Mouse (Mus musculus) embryonic facial prominence, embryonic 11.5 days (tissue): ENCODE measurements around the gene Hpgds. TPM values are rescaled to one million over a fixed set of nuclear protein-coding genes. Genes with fewer than 3 reads are reported as not detected.
A peak's percentile ranks its signal among the peaks of the same experiment; 100 is the strongest.

Source experiments
- ATAC-seq: fragments of 200-750 bp; cut with Nextera tagmentation; replicated peaks from 2 replicates; pipeline ENCODE4 v1.8.0; 2017; ENCODE audit warnings: low read depth; ENCODE audit not compliant: insufficient number of reproducible peaks, low FRiP score, low TSS enrichment
- DNase-seq: peaks from one replicate; pipeline ENCODE4 v3.0.0-alpha.2; 2015; ENCODE audit warnings: low spot score
- H3K27ac ChIP-seq: fragments of 300-500 bp; sonication (generic); replicated peaks from 2 replicates; pipeline ENCODE4 v1.5.1; 2014; ENCODE audit warnings: mild to moderate bottlenecking, low read depth, low read length, control low read depth
- H3K27me3 ChIP-seq: fragments of 300-500 bp; sonication (generic); 2 replicates; pipeline ENCODE4 v1.6.1; 2014; ENCODE audit warnings: mild to moderate bottlenecking, low read length, moderate library complexity, mixed read lengths; ENCODE audit not compliant: control insufficient read depth, insufficient read depth
- H3K36me3 ChIP-seq: fragments of 300-500 bp; sonication (generic); replicated peaks from 2 replicates; pipeline ENCODE4 v1.6.1; 2014; ENCODE audit warnings: low read depth, mild to moderate bottlenecking, low read length, moderate library complexity, mixed read lengths; ENCODE audit not compliant: control insufficient read depth, insufficient read depth
- H3K4me1 ChIP-seq: fragments of 300-500 bp; sonication (generic); 2 replicates; pipeline ENCODE4 v1.6.1; 2014; ENCODE audit warnings: low read length, mixed read lengths; ENCODE audit not compliant: control insufficient read depth, insufficient read depth
- H3K4me2 ChIP-seq: fragments of 300-500 bp; sonication (generic); 2 replicates; pipeline ENCODE4 v1.6.1; 2014; ENCODE audit warnings: low read depth, mild to moderate bottlenecking, control low read depth, low read length, moderate library complexity
- H3K4me3 ChIP-seq: fragments of 300-500 bp; sonication (generic); 2 replicates; pipeline ENCODE4 v1.5.1; 2014; ENCODE audit warnings: low read depth, low read length, control low read depth
- H3K9ac ChIP-seq: fragments of 300-500 bp; sonication (generic); replicated peaks from 2 replicates; pipeline ENCODE4 v1.6.1; 2014; ENCODE audit warnings: mild to moderate bottlenecking, control low read depth, low read length
- H3K9me3 ChIP-seq: fragments of 300-500 bp; sonication (generic); replicated peaks from 2 replicates; pipeline ENCODE4 v1.6.1; 2016; ENCODE audit warnings: mild to moderate bottlenecking, low read length, inconsistent platforms, mixed read lengths; ENCODE audit not compliant: control insufficient read depth
- WGBS: fragments of 180-500 bp; shearing (Covaris S2); extraction: QIAGEN DNeasy Blood & Tissue Kit; methylation state at CpG from one replicate; pipeline ENCODE4 v1.1.7; 2014; 5-methylcytosine and 5-hydroxymethylcytosine counted together
- polyA plus RNA-seq: library from polyadenylated mRNA; unstranded; fragments of >200 nt; fragmentation: Nextera tagmentation; extraction: Ambion mirVana; gene quantifications from 2 replicates; pipeline ENCODE4 v1.2.1, GENCODE M21; 2014

Hpgds gene
- polyA plus RNA-seq, 1 experiment from 2014 or later, result 2.8 TPM

- H3K9ac ChIP-seq, result no peak overlapping the region
- no peak overlapping the region for H3K4me2 ChIP-seq
- H3K27ac ChIP-seq, result no peak overlapping the region
- DNase-seq (no peak), ATAC-seq (no peak)
- WGBS, result 89% methylated on average over 2 of the region's 2 CpGs
- H3K4me1 ChIP-seq, result no peaks in the 10 kb centered on the region
- H3K27me3 ChIP-seq, result no peaks in the 10 kb centered on the region
- no peaks in the 10 kb centered on the region for H3K9me3 ChIP-seq
- peaks cover 4% of the 10 kb centered on the region for H3K36me3 ChIP-seq
- H3K4me3 ChIP-seq, result no peak overlapping the region
These were observed 29.8 kb downstream of the Hpgds start for GRCm38 (mm10) chr6:65114902-65115301.

DNA sequence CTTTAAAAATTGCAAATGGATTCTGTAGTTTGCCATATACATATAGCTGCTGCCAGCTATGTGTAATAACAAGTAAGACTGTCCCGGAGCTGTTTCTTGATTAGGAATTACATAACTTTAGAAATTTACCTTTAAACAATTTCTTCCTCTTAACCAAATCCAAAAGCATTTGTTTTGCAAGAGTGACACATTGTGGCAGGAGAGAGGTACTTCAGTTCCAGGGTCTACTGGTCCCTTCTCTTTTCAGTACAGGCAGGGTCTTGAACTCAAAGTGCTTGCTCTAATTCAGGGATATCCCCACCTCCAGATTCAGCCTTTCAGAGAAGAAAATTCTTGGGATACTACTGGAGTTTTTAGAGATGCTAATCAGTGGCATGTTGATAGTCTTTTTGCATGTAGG, 65.6 kb downstream of the Hpgds start:
- no peak overlapping the region for H3K4me2 ChIP-seq
- H3K27ac ChIP-seq, result no peak overlapping the region
- H3K36me3 ChIP-seq, result peaks cover 5% of the 10 kb centered on the region
- H3K4me1 ChIP-seq, result no peaks in the 10 kb centered on the region
- 100% methylated on average over 1 of the region's 1 CpGs for WGBS
- DNase-seq (peak; percentile 43), ATAC-seq (no peak)
- no peak overlapping the region for H3K4me3 ChIP-seq
- H3K9me3 ChIP-seq, result no peaks in the 10 kb centered on the region
- H3K9ac ChIP-seq, result no peak overlapping the region
- no peaks in the 10 kb centered on the region for H3K27me3 ChIP-seq

- no peak overlapping the region for H3K4me3 ChIP-seq
These were observed 69.5 kb downstream of the Hpgds start for GRCm38 (mm10) chr6:65075201-65075600.

More at GRCm38 (mm10) chr6:65075201-65075600, 69.5 kb downstream of the Hpgds start:
- H3K9ac ChIP-seq, result no peak overlapping the region
- H3K4me1 ChIP-seq, result no peaks in the 10 kb centered on the region
- no peak for ATAC-seq
- H3K27ac ChIP-seq, result no peak overlapping the region
- no peaks in the 10 kb centered on the region for H3K27me3 ChIP-seq
- peak; percentile 5 for DNase-seq
- no peak overlapping the region for H3K4me2 ChIP-seq
- WGBS, result 79% methylated on average over 2 of the region's 2 CpGs
- no peaks in the 10 kb centered on the region for H3K9me3 ChIP-seq
- peaks cover 8% of the 10 kb centered on the region for H3K36me3 ChIP-seq

Other genes with a start within 250 kb of the Hpgds start
- gene Smarcad1, start 102.3 kb downstream of the Hpgds start, polyA plus RNA-seq, result 87.7 and 97.6 TPM in 2 replicates
- 1.1 and 1.4 TPM in 2 replicates for gene C130060K24Rik, start 236.2 kb upstream of the Hpgds start, polyA plus RNA-seq